Mouse (Mus musculus): ENCODE data around the gene Cacna2d3. TPM values are rescaled to one million over a fixed set of nuclear protein-coding genes. Genes with fewer than 3 reads are reported as not detected.
A peak's percentile ranks its signal among the peaks of the same experiment; 100 is the strongest.

The Cacna2d3 gene
- 0.22 and 0.45 TPM in 2 replicates for polyA plus RNA-seq (2014; fragmentation: Nextera tagmentation; extraction: Ambion mirVana)

GRCm38 (mm10) chr14:29721488-29722385, at the start of gene Cacna2d3:
Gene Cacna2d3 (minus strand): TSS chr14:29721864.
- ATAC-seq (ENCODE audit: insufficient read depth) (peak; percentile 81), DNase-seq (peak; percentile 69)
- Histone ChIP-seq H3K9me3 (ENCODE audit: low read depth, low read length) (no peaks in the 10 kb centered on the region), H3K9ac (peak within 1 kb of the TSS; percentile 51), H3K4me2 (peak within 1 kb of the TSS; percentile 100), H3K4me3 (ENCODE audit: low read depth, low read length) (peak within 1 kb of the TSS; percentile 59), H3K36me3 (ENCODE audit: insufficient read depth) (no peaks in the 10 kb centered on the region), H3K27me3 (ENCODE audit: insufficient read depth, low read length) (peaks cover 71% of the 10 kb centered on the region), H3K27ac (ENCODE audit: low read depth) (no peak within 1 kb of the TSS), H3K4me1 (ENCODE audit: insufficient read depth) (no peaks in the 10 kb centered on the region; the same call in 1 of the 2 replicates)
- TF ChIP-seq CTCF (IDR thresholded peaks at IDR 0.05; ENCODE audit: low read depth), result no peak
- 0% methylated on average over 62 of the region's 109 CpGs for WGBS

GRCm38 (mm10) chr14:29769486-29769885, 47.8 kb upstream of the Cacna2d3 start:
- H3K4me3 ChIP-seq (ENCODE audit: low read depth, low read length), result no peak overlapping the region
- H3K36me3 ChIP-seq (ENCODE audit: insufficient read depth), result no peaks in the 10 kb centered on the region
- H3K27ac ChIP-seq (ENCODE audit: low read depth), result no peak overlapping the region
- no peak overlapping the region for H3K9ac ChIP-seq
- ATAC-seq (ENCODE audit: insufficient read depth) (no peak), DNase-seq (no peak)
- WGBS, result 82% methylated on average over 4 of the region's 4 CpGs
- H3K4me1 ChIP-seq (ENCODE audit: insufficient read depth), result no peaks in the 10 kb centered on the region
- no peak for TF ChIP-seq CTCF (IDR thresholded peaks at IDR 0.05; ENCODE audit: low read depth)
- no peaks in the 10 kb centered on the region for H3K9me3 ChIP-seq (ENCODE audit: low read depth, low read length)
- H3K27me3 ChIP-seq (ENCODE audit: insufficient read depth, low read length), result no peaks in the 10 kb centered on the region
- H3K4me2 ChIP-seq, result no peak overlapping the region

- Histone ChIP-seq H3K4me1 (ENCODE audit: insufficient read depth) (no peaks in the 10 kb centered on the region), H3K27me3 (ENCODE audit: insufficient read depth, low read length) (no peaks in the 10 kb centered on the region), H3K4me3 (ENCODE audit: low read depth, low read length) (no peak overlapping the region), H3K36me3 (ENCODE audit: insufficient read depth) (no peaks in the 10 kb centered on the region), H3K9ac (no peak overlapping the region), H3K4me2 (no peak overlapping the region), H3K9me3 (ENCODE audit: low read depth, low read length) (no peaks in the 10 kb centered on the region), H3K27ac (ENCODE audit: low read depth) (no peak overlapping the region)
- TF ChIP-seq CTCF (IDR thresholded peaks at IDR 0.05; ENCODE audit: low read depth), result no peak
- 48% methylated on average over 5 of the region's 5 CpGs for WGBS
- ATAC-seq (ENCODE audit: insufficient read depth) (no peak), DNase-seq (peak; percentile 19)
Measured at GRCm38 (mm10) chr14:29752876-29753275, 31.2 kb upstream of the Cacna2d3 start.

GRCm38 (mm10) chr14:29738751-29739150, 17.1 kb upstream of the Cacna2d3 start:
- Histone ChIP-seq H3K36me3 (ENCODE audit: insufficient read depth) (no peaks in the 10 kb centered on the region), H3K27ac (ENCODE audit: low read depth) (no peak overlapping the region), H3K4me1 (ENCODE audit: insufficient read depth) (no peaks in the 10 kb centered on the region), H3K9me3 (ENCODE audit: low read depth, low read length) (no peaks in the 10 kb centered on the region), H3K4me2 (no peak overlapping the region), H3K9ac (no peak overlapping the region), H3K27me3 (ENCODE audit: insufficient read depth, low read length) (no peaks in the 10 kb centered on the region), H3K4me3 (ENCODE audit: low read depth, low read length) (no peak overlapping the region)
- WGBS, result 39% methylated on average over 2 of the region's 2 CpGs
- DNase-seq, result no peak
- TF ChIP-seq CTCF (IDR thresholded peaks at IDR 0.05; ENCODE audit: low read depth), result no peak
- ATAC-seq (ENCODE audit: insufficient read depth), result no peak

GRCm38 (mm10) chr14:29730256-29730655, 8.6 kb upstream of the Cacna2d3 start:
- Histone ChIP-seq H3K4me2 (no peak overlapping the region), H3K36me3 (ENCODE audit: insufficient read depth) (no peaks in the 10 kb centered on the region), H3K9me3 (ENCODE audit: low read depth, low read length) (no peaks in the 10 kb centered on the region), H3K9ac (no peak overlapping the region), H3K4me1 (ENCODE audit: insufficient read depth) (no peaks in the 10 kb centered on the region), H3K27ac (ENCODE audit: low read depth) (no peak overlapping the region), H3K4me3 (ENCODE audit: low read depth, low read length) (no peak overlapping the region), H3K27me3 (ENCODE audit: insufficient read depth, low read length) (no peaks in the 10 kb centered on the region; the same call in 1 of the 2 replicates)
- TF ChIP-seq CTCF (IDR thresholded peaks at IDR 0.05; ENCODE audit: low read depth), result no peak
- 80% methylated on average over 4 of the region's 4 CpGs for WGBS
- ATAC-seq (ENCODE audit: insufficient read depth) (no peak), DNase-seq (no peak)

GRCm38 (mm10) chr14:29729009-29729408, 7.3 kb upstream of the Cacna2d3 start:
- WGBS, result 58% methylated on average over 4 of the region's 4 CpGs
- H3K4me2 ChIP-seq, result no peak overlapping the region
- no peaks in the 10 kb centered on the region for H3K4me1 ChIP-seq (ENCODE audit: insufficient read depth)
- DNase-seq, result no peak
- H3K36me3 ChIP-seq (ENCODE audit: insufficient read depth), result no peaks in the 10 kb centered on the region
- TF ChIP-seq CTCF (IDR thresholded peaks at IDR 0.05; ENCODE audit: low read depth), result no peak
- ATAC-seq (ENCODE audit: insufficient read depth), result no peak
- H3K9ac ChIP-seq, result no peak overlapping the region
- peaks cover 10% of the 10 kb centered on the region for H3K27me3 ChIP-seq (ENCODE audit: insufficient read depth, low read length)
- H3K27ac ChIP-seq (ENCODE audit: low read depth), result no peak overlapping the region
- H3K9me3 ChIP-seq (ENCODE audit: low read depth, low read length), result no peaks in the 10 kb centered on the region
- no peak overlapping the region for H3K4me3 ChIP-seq (ENCODE audit: low read depth, low read length)

GRCm38 (mm10) chr14:29727596-29727995, 5.9 kb upstream of the Cacna2d3 start:
- no peak for ATAC-seq (ENCODE audit: insufficient read depth)
- no peak overlapping the region for H3K4me2 ChIP-seq
- H3K27ac ChIP-seq (ENCODE audit: low read depth), result no peak overlapping the region
- no peak for TF ChIP-seq CTCF (IDR thresholded peaks at IDR 0.05; ENCODE audit: low read depth)
- H3K4me1 ChIP-seq (ENCODE audit: insufficient read depth), result no peaks in the 10 kb centered on the region; the same call in 1 of the 2 replicates
- no peak for DNase-seq
- no peak overlapping the region for H3K4me3 ChIP-seq (ENCODE audit: low read depth, low read length)
- peaks cover 24% of the 10 kb centered on the region for H3K27me3 ChIP-seq (ENCODE audit: insufficient read depth, low read length)
- WGBS, result 74% methylated on average over 9 of the region's 9 CpGs
- H3K36me3 ChIP-seq (ENCODE audit: insufficient read depth), result no peaks in the 10 kb centered on the region
- no peaks in the 10 kb centered on the region for H3K9me3 ChIP-seq (ENCODE audit: low read depth, low read length)
- H3K9ac ChIP-seq, result no peak overlapping the region
